Mouse (Mus musculus): ENCODE measurements around the gene Ugcg.

- TF ChIP-seq POLR2A (IDR thresholded peaks at IDR 0.05; ENCODE audit: low read depth, low read length) (no peak), CTCF (IDR thresholded peaks at IDR 0.05; ENCODE audit: extremely low read depth, insufficient read depth, insufficient read length, insufficient replicate concordance) (no peak)
Observed at GRCm38 (mm10) chr4:59222226-59222625, 33.2 kb downstream of the Ugcg start.
